37 mouse cellular contexts compared by ENCODE assay signal in genomic region chr14:20638702-20639101, GRCm38 (mm10). TPM values are rescaled to one million over a fixed set of nuclear protein-coding genes. Genes with fewer than 3 reads are reported as not detected.
"Had no signal": no experiment of that assay in that cellular context is flagged by ENCODE, and none has a peak within 500 bp of the region (broad histone marks: within the 10 kb centered on the region; RNA-seq: fewer than 3 reads in every experiment).

No protein-coding gene starts in this region.

- H3K36me3 ChIP-seq: limb, embryonic 12.5 days; limb, embryonic 13.5 days; limb, embryonic 15.5 days; liver, embryonic 12.5 days; liver, embryonic 13.5 days; liver, embryonic 15.5 days; lung, embryonic 15.5 days; midbrain, embryonic 12.5 days; midbrain, embryonic 13.5 days; midbrain, embryonic 15.5 days; neural tube, embryonic 12.5 days had no signal

- DNase-seq: left cerebral cortex, postnatal 4 days; liver; liver, embryonic 13.5 days; liver, postnatal 0 days; lung, adult 18-20 months; lung, adult 2 months; lung, embryonic 14.5 days; lung, postnatal 10 days; lung, postnatal 14 days; lung, postnatal 36 days; lung, postnatal 4 days; midbrain, embryonic 14.5 days had no signal

- H3K9me3 ChIP-seq: limb, embryonic 10.5 days; limb, embryonic 12.5 days; limb, embryonic 13.5 days; limb, embryonic 15.5 days; liver, embryonic 12.5 days; liver, embryonic 13.5 days; liver, embryonic 15.5 days; lung, embryonic 15.5 days; megakaryocyte, embryonic 14.5 days; midbrain, embryonic 10.5 days; midbrain, embryonic 12.5 days; midbrain, embryonic 13.5 days; midbrain, embryonic 15.5 days; neural tube, embryonic 12.5 days had no signal

- H3K9ac ChIP-seq: limb, embryonic 12.5 days; limb, embryonic 13.5 days; limb, embryonic 15.5 days; liver, embryonic 12.5 days; liver, embryonic 14.5 days; liver, embryonic 15.5 days; liver, postnatal 0 days; lung, embryonic 14.5 days; lung, embryonic 15.5 days; midbrain, embryonic 12.5 days; midbrain, embryonic 13.5 days; midbrain, embryonic 15.5 days; neural tube, embryonic 12.5 days had no signal

- H3K4me3 ChIP-seq: limb, embryonic 10.5 days; limb, embryonic 12.5 days; limb, embryonic 13.5 days; limb, embryonic 15.5 days; liver, embryonic 12.5 days; liver, embryonic 13.5 days; liver, embryonic 15.5 days; lung, embryonic 15.5 days; megakaryocyte, embryonic 14.5 days; midbrain, embryonic 12.5 days; midbrain, embryonic 13.5 days; midbrain, embryonic 15.5 days; myocyte; neural tube, embryonic 12.5 days had no signal

- H3K27me3 ChIP-seq: limb, embryonic 12.5 days; limb, embryonic 13.5 days; limb, embryonic 15.5 days; liver, embryonic 12.5 days; liver, embryonic 13.5 days; liver, embryonic 15.5 days; lung, embryonic 15.5 days; megakaryocyte, embryonic 14.5 days; midbrain, embryonic 12.5 days; midbrain, embryonic 13.5 days; midbrain, embryonic 15.5 days; neural tube, embryonic 12.5 days had no signal

- H3K27ac ChIP-seq: limb, embryonic 10.5 days; limb, embryonic 12.5 days; limb, embryonic 13.5 days; limb, embryonic 15.5 days; liver, embryonic 12.5 days; liver, embryonic 13.5 days; liver, embryonic 14.5 days; liver, embryonic 15.5 days; lung, embryonic 15.5 days; macrophage; midbrain, embryonic 10.5 days; midbrain, embryonic 12.5 days; midbrain, embryonic 13.5 days; midbrain, embryonic 15.5 days; neural tube, embryonic 12.5 days had no signal

RNA-seq across cellular contexts. Expression of gene Myoz1, which starts 17.6 kb away (rescaled TPM):
- total RNA-seq: left cerebral cortex, postnatal 10 days; left cerebral cortex, postnatal 14 days; left cerebral cortex, postnatal 25 days; left cerebral cortex, postnatal 36 days; left cerebral cortex, postnatal 4 days; megakaryocyte progenitor cell, adult 5-6 weeks; megakaryocyte-erythroid progenitor cell, adult 5-6 weeks; midbrain, postnatal 0 days had no signal
- polyA plus RNA-seq: liver, adult 2 months; liver, embryonic 12.5 days; midbrain, embryonic 10.5 days; midbrain, embryonic 13.5 days; midbrain, embryonic 14.5 days had no signal

RNA-seq across cellular contexts. Expression of gene Synpo2l, which starts 29.5 kb away (rescaled TPM):
- total RNA-seq: monocyte, adult 5-6 weeks had no signal
- polyA plus RNA-seq: macrophage had no signal
